ENCODE assay signal across 26 mouse cellular contexts in genomic region chr12:71386251-71386650, GRCm38 (mm10).
A peak's percentile ranks its signal among the peaks of the same experiment; 100 is the strongest.
DNase-seq lines count a peak whose midpoint lies in the region; ATAC-seq and TF ChIP-seq lines count a peak whose summit lies in the region.
"Had no signal": no experiment of that assay in that cellular context is flagged by ENCODE, and none has a peak within 500 bp of the region (broad histone marks: within the 10 kb centered on the region; RNA-seq: fewer than 3 reads in every experiment).

No protein-coding gene starts in this region.

- no peaks in the 10 kb centered on the region for H3K9me3 ChIP-seq in embryonic facial prominence, embryonic 14.5 days (ENCODE audit: control insufficient read depth, low read length)
- H3K9me3 ChIP-seq in embryonic facial prominence, embryonic 10.5 days, result no peaks in the 10 kb centered on the region
- H3K9me3 ChIP-seq in heart, embryonic 11.5 days (replicated peaks; ENCODE audit: control insufficient read depth, low read length), result no peaks in the 10 kb centered on the region
- no peaks in the 10 kb centered on the region for H3K9me3 ChIP-seq in limb, embryonic 14.5 days (ENCODE audit: control insufficient read depth, low read length)
- H3K9me3 ChIP-seq in limb, embryonic 10.5 days (replicated peaks), result no peaks in the 10 kb centered on the region
- H3K9me3 ChIP-seq: embryonic facial prominence, embryonic 15.5 days; hindbrain, embryonic 10.5 days; hindbrain, embryonic 13.5 days; intestine, embryonic 15.5 days had no signal

- H3K4me3 ChIP-seq in embryonic facial prominence, embryonic 14.5 days (ENCODE audit: low read depth, low read length), result no peak overlapping the region
- H3K4me3 ChIP-seq in embryonic facial prominence, embryonic 10.5 days, result no peak overlapping the region
- H3K4me3 ChIP-seq in heart, embryonic 11.5 days (ENCODE audit: low read depth, low read length), result no peak overlapping the region
- no peak overlapping the region for H3K4me3 ChIP-seq in limb, embryonic 14.5 days (replicated peaks; ENCODE audit: low read length)
- no peak overlapping the region for H3K4me3 ChIP-seq in limb, embryonic 10.5 days
- H3K4me3 ChIP-seq: embryonic facial prominence, embryonic 15.5 days; hindbrain, embryonic 10.5 days; hindbrain, embryonic 13.5 days; intestine, embryonic 15.5 days had no signal

- H3K27me3 ChIP-seq in embryonic facial prominence, embryonic 14.5 days (replicated peaks; ENCODE audit: control insufficient read depth, insufficient read depth, low read length), result no peaks in the 10 kb centered on the region
- H3K27me3 ChIP-seq in embryonic facial prominence, embryonic 10.5 days (replicated peaks; ENCODE audit: low read depth, poor library complexity, severe bottlenecking), result no peaks in the 10 kb centered on the region
- H3K27me3 ChIP-seq in heart, embryonic 11.5 days (ENCODE audit: control insufficient read depth, insufficient read depth, low read length), result no peaks in the 10 kb centered on the region
- H3K27me3 ChIP-seq in limb, embryonic 14.5 days (ENCODE audit: control insufficient read depth, insufficient read depth, low read length), result no peaks in the 10 kb centered on the region
- H3K27me3 ChIP-seq in limb, embryonic 10.5 days (ENCODE audit: low read depth, poor library complexity, severe bottlenecking), result no peaks in the 10 kb centered on the region
- H3K27me3 ChIP-seq: embryonic facial prominence, embryonic 15.5 days; hindbrain, embryonic 13.5 days; intestine, embryonic 15.5 days had no signal

- no peaks in the 10 kb centered on the region for H3K4me1 ChIP-seq in embryonic facial prominence, embryonic 14.5 days (ENCODE audit: control insufficient read depth, insufficient read depth, low read length)
- no peaks in the 10 kb centered on the region for H3K4me1 ChIP-seq in embryonic facial prominence, embryonic 10.5 days
- H3K4me1 ChIP-seq in heart, embryonic 11.5 days (ENCODE audit: control insufficient read depth, insufficient read depth, low read length), result no peaks in the 10 kb centered on the region
- no peaks in the 10 kb centered on the region for H3K4me1 ChIP-seq in limb, embryonic 14.5 days (ENCODE audit: control insufficient read depth, insufficient read depth, low read length)
- no peaks in the 10 kb centered on the region for H3K4me1 ChIP-seq in limb, embryonic 10.5 days
- H3K4me1 ChIP-seq: embryonic facial prominence, embryonic 15.5 days; hindbrain, embryonic 10.5 days; hindbrain, embryonic 13.5 days; intestine, embryonic 15.5 days had no signal

- no peak overlapping the region for H3K9ac ChIP-seq in embryonic facial prominence, embryonic 14.5 days (ENCODE audit: low read depth, low read length)
- H3K9ac ChIP-seq in heart, embryonic 11.5 days (ENCODE audit: low read depth, low read length), result no peak overlapping the region
- no peak overlapping the region for H3K9ac ChIP-seq in limb, embryonic 14.5 days (ENCODE audit: low read depth, low read length, severe bottlenecking)
- H3K9ac ChIP-seq: embryonic facial prominence, embryonic 15.5 days; forebrain, postnatal 0 days; hindbrain, embryonic 13.5 days; intestine, embryonic 15.5 days had no signal

- peak; percentile 36 for DNase-seq in embryonic facial prominence, embryonic 14.5 days (ENCODE audit: low spot score)
- no peak for DNase-seq in embryonic facial prominence, embryonic 10.5 days (ENCODE audit: low spot score)
- DNase-seq in heart, adult 11 months, result peak; percentile 85
- DNase-seq in heart, adult 9 months (ENCODE audit: low spot score in 2 of 2), result peak; percentile 48 to 51
- DNase-seq in heart, postnatal 36 days, result no peak
- peak; percentile 37 for DNase-seq in limb, embryonic 14.5 days (ENCODE audit: low spot score)
- DNase-seq in limb, embryonic 10.5 days (ENCODE audit: low spot score), result no peak
- DNase-seq: adrenal gland, adult 8-10 months; adrenal gland, postnatal 25 days; cerebellum, adult 11-12 months; cerebellum, adult 8-10 months; cerebellum, postnatal 10 days; cerebellum, postnatal 36 days; embryo, embryonic 11 days; forebrain, postnatal 0 days; gastrocnemius, postnatal 14 days; kidney, adult 11 months; kidney, adult 8-10 months had no signal

- H3K36me3 ChIP-seq in embryonic facial prominence, embryonic 14.5 days (ENCODE audit: control insufficient read depth, insufficient read depth, low read length), result no peaks in the 10 kb centered on the region
- H3K36me3 ChIP-seq in embryonic facial prominence, embryonic 10.5 days (replicated peaks), result no peaks in the 10 kb centered on the region
- H3K36me3 ChIP-seq in heart, embryonic 11.5 days (ENCODE audit: control insufficient read depth, insufficient read depth, low read length), result no peaks in the 10 kb centered on the region
- no peaks in the 10 kb centered on the region for H3K36me3 ChIP-seq in limb, embryonic 14.5 days (ENCODE audit: control insufficient read depth, insufficient read depth, low read length)
- H3K36me3 ChIP-seq in limb, embryonic 10.5 days, result no peaks in the 10 kb centered on the region
- H3K36me3 ChIP-seq: embryonic facial prominence, embryonic 15.5 days; hindbrain, embryonic 10.5 days; hindbrain, embryonic 13.5 days; intestine, embryonic 15.5 days had no signal

- 36% methylated on average over 3 of the region's 3 CpGs for WGBS in embryonic facial prominence, embryonic 14.5 days
- 89% methylated on average over 3 of the region's 3 CpGs for WGBS in embryonic facial prominence, embryonic 10.5 days
- 65% methylated on average over 3 of the region's 3 CpGs for WGBS in heart, embryonic 11.5 days (ENCODE audit: insufficient replicate concordance)
- WGBS in limb, embryonic 14.5 days, result 67% methylated on average over 3 of the region's 3 CpGs
- WGBS in limb, embryonic 10.5 days, result 84% methylated on average over 3 of the region's 3 CpGs

- intact Hi-C loops in heart, postnatal 36 days (cut with DNase I), result no loop called here

- H3K4me2 ChIP-seq in embryonic facial prominence, embryonic 14.5 days (ENCODE audit: low read depth, low read length), result no peak overlapping the region
- H3K4me2 ChIP-seq in heart, embryonic 11.5 days, result no peak overlapping the region
- H3K4me2 ChIP-seq in limb, embryonic 14.5 days (replicated peaks; ENCODE audit: low read depth, low read length, severe bottlenecking), result no peak overlapping the region
- H3K4me2 ChIP-seq: embryonic facial prominence, embryonic 15.5 days; hindbrain, embryonic 13.5 days; intestine, embryonic 15.5 days had no signal

- TF ChIP-seq POLR2A in limb, embryonic 14.5 days (IDR thresholded peaks at IDR 0.05; ENCODE audit: borderline replicate concordance, extremely low read depth, insufficient read depth, insufficient read length), result no peak

- no peak for ATAC-seq in embryonic facial prominence, embryonic 14.5 days (ENCODE audit: low read depth)
- ATAC-seq in heart, embryonic 11.5 days (replicated peaks; ENCODE audit: insufficient number of reproducible peaks, low FRiP score, low TSS enrichment), result no peak
- no peak for ATAC-seq in limb, embryonic 14.5 days (ENCODE audit: low FRiP score, low read depth)
- ATAC-seq: activated CD4-positive, CD25-positive, alpha-beta regulatory T cell, adult 4 months; forebrain, embryonic 14.5 days; forebrain, postnatal 0 days; hindbrain, embryonic 16.5 days; intestine, embryonic 15.5 days had no signal

- H3K27ac ChIP-seq in embryonic facial prominence, embryonic 14.5 days (replicated peaks; ENCODE audit: low read depth, low read length), result no peak overlapping the region
- H3K27ac ChIP-seq in embryonic facial prominence, embryonic 10.5 days (replicated peaks), result no peak overlapping the region
- H3K27ac ChIP-seq in heart, embryonic 11.5 days (ENCODE audit: low read depth, low read length), result no peak overlapping the region
- no peak overlapping the region for H3K27ac ChIP-seq in limb, embryonic 14.5 days (replicated peaks; ENCODE audit: low read depth, low read length)
- no peak overlapping the region for H3K27ac ChIP-seq in limb, embryonic 10.5 days
- H3K27ac ChIP-seq: embryonic facial prominence, embryonic 15.5 days; hindbrain, embryonic 10.5 days; hindbrain, embryonic 13.5 days; intestine, embryonic 15.5 days had no signal

Comparison
In these comparisons a context has a peak if more than half of its experiments do, and no peak if none do; other contexts are left out.
1. DNase-seq: peak in embryonic facial prominence, embryonic 14.5 days (single experiment), heart, adult 11 months (single experiment), heart, adult 9 months (2 of 2) and limb, embryonic 14.5 days (single experiment); none in embryonic facial prominence, embryonic 10.5 days (single experiment), heart, postnatal 36 days (0 of 2) and limb, embryonic 10.5 days (single experiment).